ENCODE assay signal across 8 mouse cellular contexts in the genomic region with DNA sequence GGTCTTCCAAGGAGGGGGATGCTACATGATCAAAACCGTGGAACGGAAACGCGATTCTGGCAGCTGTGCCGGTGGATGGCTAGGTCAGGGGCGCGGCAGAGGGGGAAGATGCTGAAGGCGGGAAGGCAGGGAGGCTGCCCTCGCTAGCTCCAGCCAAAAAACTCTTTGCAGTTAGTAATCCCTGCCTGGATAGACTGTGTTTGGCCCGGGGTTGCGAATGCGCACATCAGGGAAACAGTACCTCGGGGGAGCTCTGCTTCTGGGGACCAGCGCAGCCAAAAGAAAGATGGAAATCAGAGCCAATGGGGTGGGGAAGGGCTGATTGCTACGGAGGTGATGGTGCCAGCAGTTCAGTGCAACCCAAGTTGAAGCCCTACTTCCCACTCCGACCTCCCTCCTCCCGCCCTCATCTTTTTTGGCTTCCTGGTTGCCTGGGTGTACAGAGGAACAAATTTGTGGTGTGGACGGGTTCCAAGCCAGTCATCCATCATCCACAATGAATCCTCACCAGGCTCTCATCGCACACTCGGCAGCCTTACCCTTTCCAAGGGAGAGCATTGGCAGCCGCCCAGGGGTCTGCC. TPM values are rescaled to one million over a fixed set of nuclear protein-coding genes. Genes with fewer than 3 reads are reported as not detected.
DNase-seq lines count a peak whose midpoint lies in the region; ATAC-seq and TF ChIP-seq lines count a peak whose summit lies in the region.

No protein-coding gene starts in this region.

- no peaks in the 10 kb centered on the region for H3K36me3 ChIP-seq in midbrain, embryonic 10.5 days
- H3K36me3 ChIP-seq in stomach, embryonic 16.5 days (ENCODE audit: control insufficient read depth, insufficient read depth, low read length): no peaks in the 10 kb centered on the region

- peak overlapping the region; percentile 37 for H3K4me3 ChIP-seq in layer of hippocampus, adult 2 months
- H3K4me3 ChIP-seq in midbrain, embryonic 10.5 days: peak overlapping the region; percentile 50
- peak overlapping the region; percentile 36 for H3K4me3 ChIP-seq in stomach, embryonic 16.5 days (replicated peaks; ENCODE audit: low read length)

- H3K27me3 ChIP-seq in midbrain, embryonic 10.5 days (ENCODE audit: low read depth, poor library complexity, severe bottlenecking): peaks cover 78% of the 10 kb centered on the region
- peaks cover 19% of the 10 kb centered on the region for H3K27me3 ChIP-seq in stomach, embryonic 16.5 days (ENCODE audit: control insufficient read depth, insufficient read depth, low read length)

- peak overlapping the region; percentile 55 for H3K4me2 ChIP-seq in stomach, embryonic 16.5 days (ENCODE audit: low read depth, low read length)

- peaks cover 15% of the 10 kb centered on the region for H3K4me1 ChIP-seq in midbrain, embryonic 10.5 days
- peaks cover 7% of the 10 kb centered on the region for H3K4me1 ChIP-seq in stomach, embryonic 16.5 days (ENCODE audit: control insufficient read depth, insufficient read depth, low read length)

- TF ChIP-seq CTCF in layer of hippocampus, adult 2 months (conservative IDR thresholded peaks at IDR 0.05): no peak

- peak; percentile 18 for DNase-seq in ES-CJ7 (ENCODE audit: low read depth, low spot score)
- peak; percentile 8 to 17 for DNase-seq in cerebellum, adult 18-20 months
- DNase-seq in heart, postnatal 4 days: peak; percentile 58
- peak; percentile 37 to 43 for DNase-seq in layer of hippocampus, adult 2 months (ENCODE audit: low spot score in 2 of 2)
- DNase-seq in midbrain, embryonic 10.5 days (ENCODE audit: low spot score): peak; percentile 32

- H3K27ac ChIP-seq in layer of hippocampus, adult 2 months: no peak overlapping the region
- no peak overlapping the region for H3K27ac ChIP-seq in midbrain, embryonic 10.5 days (replicated peaks)
- H3K27ac ChIP-seq in stomach, embryonic 16.5 days (ENCODE audit: low read length): no peak overlapping the region

- peak; percentile 59; the same call in 1 of the 2 replicates for ATAC-seq in frontal cortex, adult (ENCODE audit: low TSS enrichment)
- ATAC-seq in stomach, embryonic 16.5 days (ENCODE audit: insufficient read depth, low FRiP score): peak; percentile 59
- no peak for ATAC-seq in megakaryocyte, adult 5-6 weeks (ENCODE audit: poor library complexity, severe bottlenecking)

- no peaks in the 10 kb centered on the region for H3K9me3 ChIP-seq in midbrain, embryonic 10.5 days (replicated peaks)
- no peaks in the 10 kb centered on the region for H3K9me3 ChIP-seq in stomach, embryonic 16.5 days (replicated peaks; ENCODE audit: control insufficient read depth, low read length)

- peak overlapping the region; percentile 49; the same call in 1 of the 2 replicates for H3K9ac ChIP-seq in stomach, embryonic 16.5 days (ENCODE audit: low read length)

- WGBS in midbrain, embryonic 10.5 days: 1% methylated on average over 21 of the region's 21 CpGs
- WGBS in stomach, embryonic 16.5 days: 3% methylated on average over 21 of the region's 21 CpGs

RNA-seq across cellular contexts. Expression of a gene that starts 28.4 kb away (rescaled TPM):
- total RNA-seq in heart, postnatal 4 days (2021): not detected
- under 1 TPM; 0.10 to 0.33 TPM for total RNA-seq in layer of hippocampus, adult 2 months (2021)
- 15.0 and 18.7 TPM in 2 replicates for polyA plus RNA-seq in midbrain, embryonic 10.5 days (2016; fragmentation: Nextera tagmentation; extraction: Ambion mirVana)
- polyA plus RNA-seq in stomach, embryonic 16.5 days (2015; fragmentation: Nextera tagmentation; extraction: Ambion mirVana): 0.10 and 0.11 TPM in 2 replicates
- total RNA-seq in megakaryocyte, adult 5-6 weeks (2015): not detected in 2 replicates
- total RNA-seq in megakaryocyte, adult 5-6 weeks (2017): not detected in 2 replicates
